In the genomic region with DNA sequence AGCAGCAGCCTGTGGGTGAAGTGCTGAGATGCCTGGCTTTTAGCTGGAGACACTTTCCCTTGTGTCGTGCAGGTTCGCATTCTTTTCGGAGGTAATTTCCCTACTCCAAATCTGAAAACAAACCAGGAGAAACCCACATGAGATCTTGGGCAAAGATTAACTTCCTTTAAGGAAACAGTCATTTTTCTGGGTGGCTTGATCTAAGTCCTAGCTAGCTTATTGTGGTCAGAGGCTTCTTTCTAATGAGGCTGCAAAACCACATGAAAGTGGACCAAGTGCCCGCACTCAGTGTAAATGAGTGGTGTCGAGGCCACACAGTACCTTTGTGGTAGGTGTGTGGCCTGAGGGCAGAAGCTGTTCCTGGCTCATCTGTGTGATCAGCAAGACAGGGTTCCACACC, we compare ENCODE assay signal across 20 mouse cellular contexts. TPM values are rescaled to one million over a fixed set of nuclear protein-coding genes. Genes with fewer than 3 reads are reported as not detected.
DNase-seq lines count a peak whose midpoint lies in the region; ATAC-seq and TF ChIP-seq lines count a peak whose summit lies in the region.
"Had no signal": no experiment of that assay in that cellular context is flagged by ENCODE, and none has a peak within 500 bp of the region (broad histone marks: within the 10 kb centered on the region; RNA-seq: fewer than 3 reads in every experiment).

No protein-coding gene starts in this region.

- H3K27ac ChIP-seq in heart, embryonic 14.5 days (replicated peaks in 1 of 2; ENCODE audit: control insufficient read depth in 1 of 2, insufficient read depth in 1 of 2, low read depth in 2 of 2, low read length in 2 of 2) = no peak overlapping the region
- no peak overlapping the region for H3K27ac ChIP-seq in layer of hippocampus, adult 2 months
- H3K27ac ChIP-seq: forebrain, embryonic 13.5 days; heart, embryonic 10.5 days; hindbrain, embryonic 13.5 days; stomach, embryonic 15.5 days had no signal

- no peak overlapping the region for H3K4me3 ChIP-seq in heart, embryonic 14.5 days (ENCODE audit: control insufficient read depth in 1 of 2, insufficient read depth in 1 of 2, low read depth in 1 of 2, low read length in 2 of 2)
- no peak overlapping the region for H3K4me3 ChIP-seq in lung, adult 2 months (replicated peaks; ENCODE audit: extremely low read depth, low read depth, low read length)
- peak overlapping the region; percentile 34 for H3K4me3 ChIP-seq in megakaryocyte, embryonic 14.5 days (replicated peaks)
- H3K4me3 ChIP-seq in layer of hippocampus, adult 2 months = no peak overlapping the region
- H3K4me3 ChIP-seq: forebrain, embryonic 13.5 days; heart, embryonic 10.5 days; hindbrain, embryonic 13.5 days; stomach, embryonic 15.5 days had no signal

- no peaks in the 10 kb centered on the region for H3K9me3 ChIP-seq in heart, embryonic 14.5 days (ENCODE audit: control insufficient read depth, low read length)
- peaks cover 17% of the 10 kb centered on the region for H3K9me3 ChIP-seq in megakaryocyte, embryonic 14.5 days
- H3K9me3 ChIP-seq: forebrain, embryonic 13.5 days; heart, embryonic 10.5 days; hindbrain, embryonic 13.5 days; stomach, embryonic 15.5 days had no signal

- no peak for TF ChIP-seq POLR2A in lung, adult 2 months (IDR thresholded peaks at IDR 0.05; ENCODE audit: borderline replicate concordance, extremely low read depth, low read depth, low read length)

- 49% methylated on average over 5 of the region's 5 CpGs for WGBS in heart, embryonic 14.5 days
- WGBS in lung, adult 2 months = 38% methylated on average over 5 of the region's 5 CpGs

- DNase-seq in heart, adult 9 months (ENCODE audit: low spot score in 2 of 2) = no peak
- peak; percentile 36 for DNase-seq in lung, adult 2 months
- DNase-seq in layer of hippocampus, adult 2 months (ENCODE audit: low spot score in 2 of 2) = no peak
- DNase-seq: B cell, adult 2 months; cerebellum, adult 9-11 months; embryo, embryonic 11 days; layer of hippocampus, postnatal 36 days; right cerebral cortex, adult 18-20 months; spleen, adult 18-20 months; thymus, postnatal 25 days had no signal

- no peaks in the 10 kb centered on the region for H3K36me3 ChIP-seq in heart, embryonic 14.5 days (ENCODE audit: control insufficient read depth, insufficient read depth, low read length)
- H3K36me3 ChIP-seq in megakaryocyte, embryonic 14.5 days (replicated peaks; ENCODE audit: low read length) = no peaks in the 10 kb centered on the region
- H3K36me3 ChIP-seq: heart, embryonic 10.5 days; hindbrain, embryonic 13.5 days; stomach, embryonic 15.5 days had no signal

- peak overlapping the region; percentile 22; the same call in 1 of the 2 replicates for H3K4me2 ChIP-seq in heart, embryonic 14.5 days (ENCODE audit: low read length)
- H3K4me2 ChIP-seq: forebrain, embryonic 13.5 days; hindbrain, embryonic 13.5 days; stomach, embryonic 15.5 days had no signal

- peaks cover 6 to 9% of the 10 kb centered on the region in 2 experiments; a peak in 3 of 4 replicates for H3K4me1 ChIP-seq in heart, embryonic 14.5 days (ENCODE audit: control insufficient read depth in 2 of 2, insufficient read depth in 2 of 2, low read length in 2 of 2)
- H3K4me1 ChIP-seq in lung, adult 2 months (ENCODE audit: control insufficient read depth, insufficient read depth, low read length) = no peaks in the 10 kb centered on the region
- peaks cover 16% of the 10 kb centered on the region for H3K4me1 ChIP-seq in megakaryocyte, embryonic 14.5 days
- H3K4me1 ChIP-seq: forebrain, embryonic 13.5 days; hindbrain, embryonic 13.5 days; stomach, embryonic 15.5 days had no signal

- H3K9ac ChIP-seq in heart, embryonic 14.5 days (ENCODE audit: low read length) = no peak overlapping the region
- H3K9ac ChIP-seq: forebrain, embryonic 13.5 days; hindbrain, embryonic 13.5 days; stomach, embryonic 15.5 days had no signal

- no peaks in the 10 kb centered on the region for H3K27me3 ChIP-seq in heart, embryonic 14.5 days (ENCODE audit: control insufficient read depth, insufficient read depth, low read length)
- H3K27me3 ChIP-seq in megakaryocyte, embryonic 14.5 days (replicated peaks) = peaks cover 68% of the 10 kb centered on the region
- H3K27me3 ChIP-seq: forebrain, embryonic 13.5 days; hindbrain, embryonic 13.5 days; stomach, embryonic 15.5 days had no signal

- TF ChIP-seq CTCF in lung, adult 2 months (IDR thresholded peaks at IDR 0.05; ENCODE audit: insufficient read depth, low read length) = no peak
- TF ChIP-seq CTCF in layer of hippocampus, adult 2 months (conservative IDR thresholded peaks at IDR 0.05) = no peak

- ATAC-seq in heart, embryonic 14.5 days (ENCODE audit: insufficient number of reproducible peaks, insufficient read depth, low FRiP score, low read depth) = no peak
- peak; percentile 58 for ATAC-seq in CD4-positive, CD25-positive, alpha-beta regulatory T cell, adult 4 months
- ATAC-seq in megakaryocyte-erythroid progenitor cell, adult 5-6 weeks (replicated peaks; ENCODE audit: low FRiP score, low TSS enrichment, poor library complexity, severe bottlenecking) = no peak
- ATAC-seq in frontal cortex, adult (ENCODE audit: low TSS enrichment) = no peak
- ATAC-seq: forebrain, embryonic 13.5 days; intestine, postnatal 0 days had no signal

RNA-seq across cellular contexts. Expression of gene Nucb2, which starts 20.0 kb away (rescaled TPM):
- 7.2 TPM in 2 replicates for polyA plus RNA-seq in heart, embryonic 14.5 days (2014; fragmentation: Nextera tagmentation; extraction: Ambion mirVana)
- 10 to 100 TPM; 21.0 to 24.4 TPM for polyA plus RNA-seq in CD4-positive, CD25-positive, alpha-beta regulatory T cell, adult 4 months (2017; shearing (Covaris generic))
- 6.7 and 9.5 TPM in 2 replicates for polyA plus RNA-seq in lung, adult 2 months (2012; rRNA removed)
- polyA plus RNA-seq in megakaryocyte, embryonic 14.5 days (2012; ENCODE audit: insufficient read depth, low replicate concordance) = 2.8 TPM in 1 of 2 replicates, not detected in the other
- total RNA-seq in megakaryocyte-erythroid progenitor cell, adult 5-6 weeks (2014; fragmentation: Nextera tagmentation) = 2.2 and 3.0 TPM in 2 replicates
- 0.94 and 1.3 TPM in 2 replicates for total RNA-seq in megakaryocyte-erythroid progenitor cell, adult 5-6 weeks (2017)
- 10 to 100 TPM; 22.1 to 24.5 TPM for total RNA-seq in layer of hippocampus, adult 2 months (2021)

RNA-seq across cellular contexts. Expression of gene Pik3c2a, which starts 41.0 kb away (rescaled TPM):
- polyA plus RNA-seq in heart, embryonic 14.5 days (2014; fragmentation: Nextera tagmentation; extraction: Ambion mirVana) = 22.1 and 24.2 TPM in 2 replicates
- polyA plus RNA-seq in CD4-positive, CD25-positive, alpha-beta regulatory T cell, adult 4 months (2017; shearing (Covaris generic)) = 10 to 100 TPM; 54.9 to 91.3 TPM
- polyA plus RNA-seq in lung, adult 2 months (2012; rRNA removed) = 3.4 and 5.5 TPM in 2 replicates
- polyA plus RNA-seq in megakaryocyte, embryonic 14.5 days (2012; ENCODE audit: insufficient read depth, low replicate concordance) = not detected in 2 replicates
- total RNA-seq in megakaryocyte-erythroid progenitor cell, adult 5-6 weeks (2014; fragmentation: Nextera tagmentation) = 2.9 and 5.2 TPM in 2 replicates
- total RNA-seq in megakaryocyte-erythroid progenitor cell, adult 5-6 weeks (2017) = 1.8 and 3.4 TPM in 2 replicates
- 10 to 100 TPM; 28.9 to 31.0 TPM for total RNA-seq in layer of hippocampus, adult 2 months (2021)
